Mouse (Mus musculus) midbrain, embryonic 12.5 days (tissue): Measurements from ENCODE around the gene Ptgr1. TPM values are rescaled to one million over a fixed set of nuclear protein-coding genes. Genes with fewer than 3 reads are reported as not detected.

Experiments
- ATAC-seq: fragments of 200-750 bp; cut with Nextera tagmentation; 2 replicates; pipeline ENCODE4 v1.8.0; 2017; ENCODE audit warnings: low read depth, moderate TSS enrichment, moderate library complexity; ENCODE audit not compliant: low FRiP score
- H3K27ac ChIP-seq: fragments of 300-500 bp; sonication (generic); replicated peaks from 2 replicates; pipeline ENCODE4 v1.5.1; 2016; ENCODE audit warnings: mild to moderate bottlenecking
- H3K27me3 ChIP-seq: fragments of 300-500 bp; sonication (generic); 2 replicates; pipeline ENCODE4 v1.6.1; 2016; ENCODE audit warnings: mild to moderate bottlenecking
- H3K36me3 ChIP-seq: fragments of 300-500 bp; sonication (generic); 2 replicates; pipeline ENCODE4 v1.6.1; 2016
- H3K4me1 ChIP-seq: fragments of 300-500 bp; sonication (generic); 2 replicates; pipeline ENCODE4 v1.6.1; 2016
- H3K4me2 ChIP-seq: fragments of 300-500 bp; sonication (generic); replicated peaks from 2 replicates; pipeline ENCODE4 v1.6.1; 2016; ENCODE audit warnings: mild to moderate bottlenecking, moderate library complexity
- H3K4me3 ChIP-seq: fragments of 300-500 bp; sonication (generic); 2 replicates; pipeline ENCODE4 v1.5.1; 2016; ENCODE audit warnings: mild to moderate bottlenecking
- H3K9ac ChIP-seq: fragments of 300-500 bp; sonication (generic); replicated peaks from 2 replicates; pipeline ENCODE4 v1.6.1; 2016; ENCODE audit warnings: mild to moderate bottlenecking, moderate library complexity
- H3K9me3 ChIP-seq: fragments of 300-500 bp; sonication (generic); 2 replicates; pipeline ENCODE4 v1.6.1; 2016; ENCODE audit warnings: mild to moderate bottlenecking
- WGBS: fragments of 180-500 bp; shearing (Covaris S2); methylation state at CpG from one replicate; pipeline ENCODE4 v1.1.7; 2016; 5-methylcytosine and 5-hydroxymethylcytosine counted together
- polyA plus RNA-seq: library from polyadenylated mRNA; unstranded; fragments of >200 nt; fragmentation: Nextera tagmentation; extraction: Ambion mirVana; gene quantifications from 2 replicates; pipeline ENCODE4 v1.2.1, GENCODE M21; 2016

The Ptgr1 gene
- 11.4 and 12.0 TPM in 2 replicates for polyA plus RNA-seq

GRCm38 (mm10) chr4:58986540-58987190, at the start of gene Ptgr1:
Gene Ptgr1 (minus strand): TSS chr4:58987119.
- WGBS: under 1% methylated on average over 28 of the region's 28 CpGs
- Histone ChIP-seq H3K4me2 (peak within 1 kb of the TSS; percentile 86), H3K27me3 (peaks cover 8% of the 10 kb centered on the region), H3K9me3 (no peaks in the 10 kb centered on the region), H3K4me1 (peaks cover 10% of the 10 kb centered on the region; the same call in 1 of the 2 replicates), H3K36me3 (no peaks in the 10 kb centered on the region), H3K27ac (no peak within 1 kb of the TSS), H3K4me3 (peak within 1 kb of the TSS; percentile 57), H3K9ac (peak within 1 kb of the TSS; percentile 60)
- ATAC-seq: peak; percentile 71

GRCm38 (mm10) chr4:59035786-59036350, 48.9 kb upstream of the Ptgr1 start:
- 62% methylated on average over 18 of the region's 18 CpGs for WGBS
- Histone ChIP-seq H3K4me2 (peak overlapping the region; percentile 70), H3K9ac (peak overlapping the region; percentile 85), H3K4me3 (peak overlapping the region; percentile 75), H3K27me3 (no peaks in the 10 kb centered on the region), H3K36me3 (peaks cover 3% of the 10 kb centered on the region; the same call in 1 of the 2 replicates), H3K27ac (peak overlapping the region; percentile 90), H3K9me3 (no peaks in the 10 kb centered on the region), H3K4me1 (peaks cover 7% of the 10 kb centered on the region)
- peak; percentile 28; the same call in 1 of the 2 replicates for ATAC-seq

GRCm38 (mm10) chr4:59034918-59035785, 48.2 kb upstream of the Ptgr1 start, which contains the start of gene Gng10:
Gene Gng10 (plus strand): TSS chr4:59035088.
- Histone ChIP-seq H3K4me3 (peak within 1 kb of the TSS; percentile 75), H3K27ac (peak within 1 kb of the TSS; percentile 90), H3K27me3 (no peaks in the 10 kb centered on the region), H3K36me3 (no peaks in the 10 kb centered on the region), H3K9ac (peak within 1 kb of the TSS; percentile 85), H3K9me3 (no peaks in the 10 kb centered on the region), H3K4me2 (peak within 1 kb of the TSS; percentile 70), H3K4me1 (peaks cover 7% of the 10 kb centered on the region)
- ATAC-seq: peak; percentile 88
- 4% methylated on average over 76 of the region's 76 CpGs for WGBS

GRCm38 (mm10) chr4:59034325-59034917, 47.5 kb upstream of the Ptgr1 start:
- no peaks in the 10 kb centered on the region for H3K36me3 ChIP-seq
- H3K27ac ChIP-seq: no peak overlapping the region
- peaks cover 7% of the 10 kb centered on the region for H3K4me1 ChIP-seq
- ATAC-seq: 0 out of 2 replicates have a peak, but pooled peaks have one; percentile 29
- no peak overlapping the region for H3K9ac ChIP-seq
- peak overlapping the region; percentile 70 for H3K4me2 ChIP-seq
- peak overlapping the region; percentile 75 for H3K4me3 ChIP-seq
- whole genome bisulfite sequencing: 77% methylated on average over 10 of the region's 10 CpGs
- H3K27me3 ChIP-seq: no peaks in the 10 kb centered on the region
- no peaks in the 10 kb centered on the region for H3K9me3 ChIP-seq

GRCm38 (mm10) chr4:59016922-59017321, 30.0 kb upstream of the Ptgr1 start:
- Histone ChIP-seq H3K9ac (no peak overlapping the region), H3K9me3 (no peaks in the 10 kb centered on the region), H3K4me2 (no peak overlapping the region), H3K27me3 (no peaks in the 10 kb centered on the region), H3K36me3 (peaks cover 22% of the 10 kb centered on the region), H3K27ac (no peak overlapping the region), H3K4me1 (no peaks in the 10 kb centered on the region), H3K4me3 (no peak overlapping the region)
- 90% methylated on average over 2 of the region's 2 CpGs for WGBS
- ATAC-seq: no peak

GRCm38 (mm10) chr4:59015181-59015580, 28.3 kb upstream of the Ptgr1 start:
- WGBS: 92% methylated on average over 3 of the region's 3 CpGs
- ATAC-seq: no peak
- Histone ChIP-seq H3K9me3 (no peaks in the 10 kb centered on the region), H3K9ac (no peak overlapping the region), H3K27me3 (no peaks in the 10 kb centered on the region), H3K4me1 (no peaks in the 10 kb centered on the region), H3K27ac (no peak overlapping the region), H3K36me3 (peaks cover 15% of the 10 kb centered on the region; the same call in 1 of the 2 replicates), H3K4me2 (no peak overlapping the region), H3K4me3 (no peak overlapping the region)

GRCm38 (mm10) chr4:59011446-59011845, 24.5 kb upstream of the Ptgr1 start:
- Histone ChIP-seq H3K4me1 (no peaks in the 10 kb centered on the region), H3K27ac (no peak overlapping the region), H3K27me3 (no peaks in the 10 kb centered on the region), H3K9ac (no peak overlapping the region), H3K9me3 (no peaks in the 10 kb centered on the region), H3K36me3 (no peaks in the 10 kb centered on the region), H3K4me2 (no peak overlapping the region), H3K4me3 (no peak overlapping the region)
- ATAC-seq: no peak
- WGBS: 82% methylated on average over 3 of the region's 3 CpGs

- Histone ChIP-seq H3K4me2 (no peak overlapping the region), H3K9me3 (no peaks in the 10 kb centered on the region), H3K27me3 (peaks cover 5% of the 10 kb centered on the region), H3K4me3 (no peak overlapping the region), H3K9ac (no peak overlapping the region), H3K27ac (no peak overlapping the region), H3K4me1 (0 out of 2 replicates have a peak, but pooled peaks cover 6% of the 10 kb centered on the region), H3K36me3 (no peaks in the 10 kb centered on the region)
- ATAC-seq: no peak
- 69% methylated on average over 4 of the region's 4 CpGs for WGBS
These were observed 22.8 kb upstream of the Ptgr1 start for GRCm38 (mm10) chr4:59009696-59010095.

GRCm38 (mm10) chr4:59009186-59009585, 22.3 kb upstream of the Ptgr1 start:
- Histone ChIP-seq H3K9ac (no peak overlapping the region), H3K27me3 (peaks cover 10% of the 10 kb centered on the region), H3K36me3 (no peaks in the 10 kb centered on the region), H3K4me2 (no peak overlapping the region), H3K4me3 (no peak overlapping the region), H3K27ac (no peak overlapping the region), H3K9me3 (no peaks in the 10 kb centered on the region), H3K4me1 (peaks cover 11% of the 10 kb centered on the region)
- 92% methylated on average over 7 of the region's 7 CpGs for WGBS
- no peak for ATAC-seq

GRCm38 (mm10) chr4:59007974-59008373, 21.1 kb upstream of the Ptgr1 start:
- H3K36me3 ChIP-seq: no peaks in the 10 kb centered on the region
- H3K4me2 ChIP-seq: no peak overlapping the region
- no peak overlapping the region for H3K27ac ChIP-seq
- H3K27me3 ChIP-seq: peaks cover 10% of the 10 kb centered on the region
- H3K4me1 ChIP-seq: peaks cover 17% of the 10 kb centered on the region
- H3K9ac ChIP-seq: no peak overlapping the region
- no peak for ATAC-seq
- H3K4me3 ChIP-seq: no peak overlapping the region
- no peaks in the 10 kb centered on the region for H3K9me3 ChIP-seq
- 82% methylated on average over 5 of the region's 5 CpGs for WGBS

GRCm38 (mm10) chr4:59007016-59007415, 20.1 kb upstream of the Ptgr1 start:
- H3K27me3 ChIP-seq: peaks cover 10% of the 10 kb centered on the region
- H3K36me3 ChIP-seq: no peaks in the 10 kb centered on the region
- ATAC-seq: no peak
- H3K4me1 ChIP-seq: peaks cover 17% of the 10 kb centered on the region
- no peak overlapping the region for H3K9ac ChIP-seq
- WGBS: 54% methylated on average over 6 of the region's 6 CpGs
- H3K9me3 ChIP-seq: no peaks in the 10 kb centered on the region
- no peak overlapping the region for H3K4me2 ChIP-seq
- no peak overlapping the region for H3K4me3 ChIP-seq
- H3K27ac ChIP-seq: no peak overlapping the region
